Mouse (Mus musculus): ENCODE measurements around the gene Gss. TPM values are rescaled to one million over a fixed set of nuclear protein-coding genes. Genes with fewer than 3 reads are reported as not detected.

Gss gene
- polyA plus RNA-seq, 1 experiment, result 20.6 TPM

GRCm38 (mm10) chr2:155595516-155595915, 2.9 kb upstream of the Gss start:
- peaks cover 4% of the 10 kb centered on the region for H3K4me1 ChIP-seq (replicated peaks; ENCODE audit: control insufficient read depth, insufficient read depth, low read length)
- no peaks in the 10 kb centered on the region for H3K36me3 ChIP-seq (ENCODE audit: control insufficient read depth, insufficient read depth, low read length)
- DNase-seq, result no peak
- WGBS, result 84% methylated on average over 6 of the region's 6 CpGs
- no peak overlapping the region for H3K27ac ChIP-seq (ENCODE audit: control insufficient read depth, insufficient read depth, low read length)
- H3K4me3 ChIP-seq (ENCODE audit: control insufficient read depth, insufficient read depth, low read length), result no peak overlapping the region
- H3K27me3 ChIP-seq (ENCODE audit: control insufficient read depth, insufficient read depth, low read length), result no peaks in the 10 kb centered on the region
- TF ChIP-seq CTCF (IDR thresholded peaks at IDR 0.05; ENCODE audit: borderline replicate concordance, control insufficient read depth, extremely low read depth, insufficient read depth, low read length, poor library complexity), result no peak
- no peak for TF ChIP-seq POLR2A (IDR thresholded peaks at IDR 0.05; ENCODE audit: control insufficient read depth, extremely low read depth, insufficient read depth, low read length, poor library complexity)

GRCm38 (mm10) chr2:155592854-155593283, 259 bp upstream of the Gss start:
- Histone ChIP-seq H3K27ac (ENCODE audit: control insufficient read depth, insufficient read depth, low read length) (no peak overlapping the region), H3K27me3 (ENCODE audit: control insufficient read depth, insufficient read depth, low read length) (no peaks in the 10 kb centered on the region), H3K4me1 (replicated peaks; ENCODE audit: control insufficient read depth, insufficient read depth, low read length) (peaks cover 4% of the 10 kb centered on the region), H3K36me3 (ENCODE audit: control insufficient read depth, insufficient read depth, low read length) (no peaks in the 10 kb centered on the region), H3K4me3 (ENCODE audit: control insufficient read depth, insufficient read depth, low read length) (peak overlapping the region; percentile 77)
- DNase-seq, result no peak
- WGBS, result under 1% methylated on average over 9 of the region's 9 CpGs
- TF ChIP-seq CTCF (IDR thresholded peaks at IDR 0.05; ENCODE audit: borderline replicate concordance, control insufficient read depth, extremely low read depth, insufficient read depth, low read length, poor library complexity), result peak; percentile 44; the same call in 1 of the 2 replicates
- no peak; the same call in 1 of the 2 replicates for TF ChIP-seq POLR2A (IDR thresholded peaks at IDR 0.05; ENCODE audit: control insufficient read depth, extremely low read depth, insufficient read depth, low read length, poor library complexity)

- TF ChIP-seq POLR2A (IDR thresholded peaks at IDR 0.05; ENCODE audit: control insufficient read depth, extremely low read depth, insufficient read depth, low read length, poor library complexity) (no peak), CTCF (IDR thresholded peaks at IDR 0.05; ENCODE audit: borderline replicate concordance, control insufficient read depth, extremely low read depth, insufficient read depth, low read length, poor library complexity) (no peak)
- H3K27ac ChIP-seq (ENCODE audit: control insufficient read depth, insufficient read depth, low read length), result no peak overlapping the region
- no peak for DNase-seq
- H3K36me3 ChIP-seq (ENCODE audit: control insufficient read depth, insufficient read depth, low read length), result no peaks in the 10 kb centered on the region
- H3K4me3 ChIP-seq (ENCODE audit: control insufficient read depth, insufficient read depth, low read length), result peak overlapping the region; percentile 77
- no peaks in the 10 kb centered on the region for H3K27me3 ChIP-seq (ENCODE audit: control insufficient read depth, insufficient read depth, low read length)
- 26% methylated on average over 6 of the region's 6 CpGs for WGBS
- peaks cover 4% of the 10 kb centered on the region for H3K4me1 ChIP-seq (replicated peaks; ENCODE audit: control insufficient read depth, insufficient read depth, low read length)
Measured at GRCm38 (mm10) chr2:155591676-155592075, 934 bp downstream of the Gss start.

- Histone ChIP-seq H3K27me3 (ENCODE audit: control insufficient read depth, insufficient read depth, low read length) (no peaks in the 10 kb centered on the region), H3K27ac (ENCODE audit: control insufficient read depth, insufficient read depth, low read length) (no peak overlapping the region), H3K4me3 (ENCODE audit: control insufficient read depth, insufficient read depth, low read length) (no peak overlapping the region), H3K4me1 (replicated peaks; ENCODE audit: control insufficient read depth, insufficient read depth, low read length) (peaks cover 4% of the 10 kb centered on the region), H3K36me3 (ENCODE audit: control insufficient read depth, insufficient read depth, low read length) (no peaks in the 10 kb centered on the region)
- DNase-seq, result no peak
- no peak for TF ChIP-seq CTCF (IDR thresholded peaks at IDR 0.05; ENCODE audit: borderline replicate concordance, control insufficient read depth, extremely low read depth, insufficient read depth, low read length, poor library complexity)
- no peak for TF ChIP-seq POLR2A (IDR thresholded peaks at IDR 0.05; ENCODE audit: control insufficient read depth, extremely low read depth, insufficient read depth, low read length, poor library complexity)
- WGBS, result 97% methylated on average over 2 of the region's 2 CpGs
Measured at GRCm38 (mm10) chr2:155590876-155591275, 1.7 kb downstream of the Gss start.

GRCm38 (mm10) chr2:155589521-155589920, 3.1 kb downstream of the Gss start:
- TF ChIP-seq CTCF (IDR thresholded peaks at IDR 0.05; ENCODE audit: borderline replicate concordance, control insufficient read depth, extremely low read depth, insufficient read depth, low read length, poor library complexity) (no peak), POLR2A (IDR thresholded peaks at IDR 0.05; ENCODE audit: control insufficient read depth, extremely low read depth, insufficient read depth, low read length, poor library complexity) (no peak)
- 94% methylated on average over 6 of the region's 6 CpGs for WGBS
- H3K4me3 ChIP-seq (ENCODE audit: control insufficient read depth, insufficient read depth, low read length), result no peak overlapping the region
- no peaks in the 10 kb centered on the region for H3K36me3 ChIP-seq (ENCODE audit: control insufficient read depth, insufficient read depth, low read length)
- DNase-seq, result no peak
- no peak overlapping the region for H3K27ac ChIP-seq (ENCODE audit: control insufficient read depth, insufficient read depth, low read length)
- peaks cover 4% of the 10 kb centered on the region for H3K4me1 ChIP-seq (replicated peaks; ENCODE audit: control insufficient read depth, insufficient read depth, low read length)
- no peaks in the 10 kb centered on the region for H3K27me3 ChIP-seq (ENCODE audit: control insufficient read depth, insufficient read depth, low read length)

- H3K36me3 ChIP-seq (ENCODE audit: control insufficient read depth, insufficient read depth, low read length), result no peaks in the 10 kb centered on the region
- no peak overlapping the region for H3K27ac ChIP-seq (ENCODE audit: control insufficient read depth, insufficient read depth, low read length)
- 92% methylated on average over 3 of the region's 3 CpGs for WGBS
- no peak for DNase-seq
- TF ChIP-seq CTCF (IDR thresholded peaks at IDR 0.05; ENCODE audit: borderline replicate concordance, control insufficient read depth, extremely low read depth, insufficient read depth, low read length, poor library complexity) (no peak), POLR2A (IDR thresholded peaks at IDR 0.05; ENCODE audit: control insufficient read depth, extremely low read depth, insufficient read depth, low read length, poor library complexity) (no peak)
- peaks cover 4% of the 10 kb centered on the region for H3K4me1 ChIP-seq (replicated peaks; ENCODE audit: control insufficient read depth, insufficient read depth, low read length)
- no peaks in the 10 kb centered on the region for H3K27me3 ChIP-seq (ENCODE audit: control insufficient read depth, insufficient read depth, low read length)
- H3K4me3 ChIP-seq (ENCODE audit: control insufficient read depth, insufficient read depth, low read length), result no peak overlapping the region
Measured at GRCm38 (mm10) chr2:155588136-155588535, 4.5 kb downstream of the Gss start.

- WGBS, result 78% methylated on average over 10 of the region's 10 CpGs
- TF ChIP-seq POLR2A (IDR thresholded peaks at IDR 0.05; ENCODE audit: control insufficient read depth, extremely low read depth, insufficient read depth, low read length, poor library complexity) (no peak), CTCF (IDR thresholded peaks at IDR 0.05; ENCODE audit: borderline replicate concordance, control insufficient read depth, extremely low read depth, insufficient read depth, low read length, poor library complexity) (no peak)
- no peak for DNase-seq
Measured at GRCm38 (mm10) chr2:155585486-155585885, 7.1 kb downstream of the Gss start.

More at GRCm38 (mm10) chr2:155585486-155585885, 7.1 kb downstream of the Gss start:
- Histone ChIP-seq H3K4me3 (ENCODE audit: control insufficient read depth, insufficient read depth, low read length) (no peak overlapping the region), H3K27me3 (ENCODE audit: control insufficient read depth, insufficient read depth, low read length) (no peaks in the 10 kb centered on the region), H3K4me1 (replicated peaks; ENCODE audit: control insufficient read depth, insufficient read depth, low read length) (no peaks in the 10 kb centered on the region), H3K27ac (ENCODE audit: control insufficient read depth, insufficient read depth, low read length) (no peak overlapping the region), H3K36me3 (ENCODE audit: control insufficient read depth, insufficient read depth, low read length) (no peaks in the 10 kb centered on the region)
